Mouse (Mus musculus): ENCODE measurements around the gene Exosc2.

Exosc2 gene

DNA sequence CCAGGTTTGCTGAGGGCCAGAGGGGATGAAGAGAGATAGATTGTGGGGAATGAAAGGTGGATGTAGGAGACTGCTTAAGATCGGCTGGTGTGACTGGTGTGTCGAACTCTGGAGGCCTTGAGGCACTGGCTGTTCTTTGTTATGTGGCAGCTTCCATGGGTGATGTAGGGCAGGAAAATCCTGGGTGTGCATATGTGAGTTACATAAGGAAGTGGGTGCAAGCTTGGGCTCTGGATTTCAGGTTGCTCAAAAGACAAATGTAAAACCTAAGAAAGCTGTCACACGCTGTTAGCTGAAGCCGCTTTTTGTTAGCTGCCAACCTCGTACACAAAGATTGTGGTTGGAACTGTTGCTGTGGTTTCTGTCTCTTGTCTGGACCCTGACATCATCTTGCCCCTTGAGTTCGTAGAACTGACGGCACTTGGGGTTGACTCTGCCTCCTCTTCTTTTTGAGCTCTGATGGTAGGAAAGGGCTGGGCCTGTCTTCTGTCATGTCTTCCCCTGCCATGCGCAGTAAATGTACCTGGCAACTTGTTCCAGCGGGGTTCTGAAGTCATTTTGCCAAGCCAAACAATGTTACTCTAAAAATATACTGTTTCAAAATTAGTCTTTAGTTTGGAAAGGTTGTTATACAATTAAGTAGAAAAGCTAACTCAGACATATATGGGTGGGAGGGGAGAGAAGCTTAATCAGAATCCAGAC, 57.2 kb downstream of the Exosc2 start:
- DNase-seq (ENCODE audit: low read depth, low spot score) = no peak

GRCm38 (mm10) chr2:31730640-31731039, 60.1 kb downstream of the Exosc2 start:
- no peak for DNase-seq (ENCODE audit: low read depth, low spot score)
